Mouse (Mus musculus) thymus, postnatal 10 days (tissue): ENCODE data around the gene Cfap73.

Experiments
- DNase-seq, 2 experiments: peaks; one replicate each; pipeline ENCODE4 v3.0.0; 2021; ENCODE audit warnings: low spot score in 2 of 2

The Cfap73 gene

GRCm38 (mm10) chr5:120612822-120613604, 21.0 kb downstream of the Cfap73 start:
- DNase-seq: peak; percentile 100

GRCm38 (mm10) chr5:120612442-120612821, 21.6 kb downstream of the Cfap73 start, which contains the start of the genes Rita1 and Ddx54:
Gene Rita1, minus strand, starts transcription at chr5:120612589.
Gene Ddx54, plus strand, starts transcription at chr5:120612739.
- DNase-seq: peak; percentile 98

GRCm38 (mm10) chr5:120611416-120611815, 22.6 kb downstream of the Cfap73 start:
- DNase-seq: no peak

- no peak for DNase-seq
Observed at GRCm38 (mm10) chr5:120610906-120611305, 23.1 kb downstream of the Cfap73 start.

- DNase-seq: no peak
Observed at GRCm38 (mm10) chr5:120609246-120609775, 24.7 kb downstream of the Cfap73 start.

- no peak for DNase-seq
Observed at GRCm38 (mm10) chr5:120607335-120607734, 26.7 kb downstream of the Cfap73 start.

GRCm38 (mm10) chr5:120606590-120607200, 27.3 kb downstream of the Cfap73 start:
- no peak for DNase-seq

- DNase-seq: peak; percentile 73 to 92
Observed at GRCm38 (mm10) chr5:120605688-120606087, 28.3 kb downstream of the Cfap73 start.

GRCm38 (mm10) chr5:120605241-120605661, 28.8 kb downstream of the Cfap73 start:
- no peak for DNase-seq

GRCm38 (mm10) chr5:120604839-120605238, 29.2 kb downstream of the Cfap73 start:
- peak; percentile 73 to 92 for DNase-seq

- DNase-seq: no peak
Observed at GRCm38 (mm10) chr5:120603515-120603914, 30.5 kb downstream of the Cfap73 start.

- no peak for DNase-seq
Observed at GRCm38 (mm10) chr5:120602210-120602609, 31.8 kb downstream of the Cfap73 start.

GRCm38 (mm10) chr5:120600946-120601668, 32.9 kb downstream of the Cfap73 start:
- DNase-seq: no peak

- no peak for DNase-seq
Observed at GRCm38 (mm10) chr5:120599625-120600024, 34.4 kb downstream of the Cfap73 start.

- no peak for DNase-seq
Observed at GRCm38 (mm10) chr5:120594485-120594884, 39.5 kb downstream of the Cfap73 start.

GRCm38 (mm10) chr5:120592141-120592540, 41.9 kb downstream of the Cfap73 start:
- DNase-seq: no peak

GRCm38 (mm10) chr5:120590356-120591010, 43.6 kb downstream of the Cfap73 start:
- no peak for DNase-seq

- DNase-seq: peak; percentile 99 to 100
Observed at GRCm38 (mm10) chr5:120588569-120589094, 45.4 kb downstream of the Cfap73 start, which contains the start of the genes Tpcn1 and Iqcd. Gene Tpcn1, minus strand, starts transcription at chr5:120588673. Gene Iqcd, plus strand, starts transcription at chr5:120589016.

GRCm38 (mm10) chr5:120587940-120588568, 46.0 kb downstream of the Cfap73 start:
- DNase-seq: no peak

GRCm38 (mm10) chr5:120587616-120587926, 46.5 kb downstream of the Cfap73 start:
- DNase-seq: peak; percentile 50 to 58
